Mouse (Mus musculus) G1E (cell line): Measurements from ENCODE around the gene Egflam.

Source experiments
- CTCF ChIP-seq: IDR thresholded peaks from 2 replicates; pipeline ENCODE4 v1.5.1; 2012; ENCODE audit warnings: low read depth, low read length, inconsistent platforms, mixed read lengths
- GATA1 ChIP-seq: IDR thresholded peaks from 2 replicates; pipeline ENCODE4 v1.6.1; 2012; ENCODE audit warnings: borderline replicate concordance, low read length, inconsistent platforms, mixed read lengths
- POLR2AphosphoS5 ChIP-seq: IDR thresholded peaks from 2 replicates; pipeline ENCODE4 v1.6.1; 2012; ENCODE audit warnings: low read depth, low read length, inconsistent platforms; ENCODE audit not compliant: insufficient replicate concordance

GRCm38 (mm10) chr15:7397818-7398608 is at the start of gene Egflam:
- no peak for TF ChIP-seq CTCF
- no peak for TF ChIP-seq GATA1
- TF ChIP-seq POLR2AphosphoS5 = no peak
